Mouse (Mus musculus): ENCODE data around the gene H2al2a.

Gene H2al2a

DNA sequence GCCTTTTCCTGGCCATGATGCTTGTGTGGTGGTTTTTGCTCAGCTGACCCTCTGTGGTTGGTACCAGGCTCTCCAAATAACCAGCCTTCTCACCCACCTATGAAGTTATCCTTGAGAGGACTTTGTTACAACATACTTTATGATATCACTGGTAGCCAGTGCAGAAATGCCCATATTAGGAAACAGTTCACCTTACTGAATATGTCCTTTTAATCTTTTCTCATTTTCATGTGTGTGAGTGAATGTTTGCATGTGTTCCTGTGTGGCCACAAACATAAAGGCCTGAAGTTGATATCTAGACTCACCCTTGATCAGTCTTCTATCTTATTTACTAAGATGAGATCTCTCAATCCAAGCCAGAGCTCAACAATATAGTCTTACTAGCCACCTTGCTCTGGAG lies at the start of gene H2al2a:
TSS of gene H2al2a (minus strand) at position 101 of the 400 bp plus-strand sequence.
- no peak for DNase-seq

DNA sequence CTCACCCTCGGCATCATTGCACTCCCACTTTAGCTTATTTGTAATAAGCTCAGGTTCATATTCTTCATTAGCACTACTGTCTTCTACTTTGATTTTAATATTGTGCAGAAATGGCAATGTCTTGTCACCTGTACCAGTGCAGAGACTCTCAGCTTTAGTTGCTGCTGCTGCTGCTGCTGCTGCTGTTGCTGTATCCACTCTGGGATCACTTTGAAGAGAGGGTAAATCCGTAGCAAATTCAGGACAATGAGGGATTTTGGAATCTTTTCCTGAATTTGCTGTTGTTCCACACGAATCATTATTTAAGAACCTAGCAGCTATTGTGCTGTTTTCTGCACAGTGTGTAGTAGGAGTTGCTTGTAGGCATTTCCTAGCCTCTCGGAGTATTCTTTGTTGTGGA lies 49.4 kb upstream of the H2al2a start:
- DNase-seq: no peak

DNA sequence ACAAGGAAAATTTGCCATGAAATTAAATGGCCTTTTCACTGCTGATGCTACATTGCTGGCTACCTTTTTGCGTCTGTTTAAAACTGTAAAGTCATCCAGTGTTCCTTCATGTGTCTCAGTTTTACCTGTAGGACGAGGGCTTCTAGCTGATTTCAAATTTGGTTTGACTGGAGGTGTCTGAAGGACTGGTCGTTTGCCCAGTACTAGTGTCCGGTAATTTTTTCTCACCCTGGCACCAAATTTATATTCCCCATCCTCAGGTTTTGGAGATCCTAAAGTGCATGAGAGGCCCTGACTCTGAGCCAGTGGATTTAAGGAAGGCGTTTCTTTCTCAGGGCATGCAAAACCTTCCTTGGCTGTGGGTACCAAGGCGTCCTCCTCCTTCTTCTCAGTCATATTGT lies 49.0 kb upstream of the H2al2a start:
- DNase-seq: no peak

DNA sequence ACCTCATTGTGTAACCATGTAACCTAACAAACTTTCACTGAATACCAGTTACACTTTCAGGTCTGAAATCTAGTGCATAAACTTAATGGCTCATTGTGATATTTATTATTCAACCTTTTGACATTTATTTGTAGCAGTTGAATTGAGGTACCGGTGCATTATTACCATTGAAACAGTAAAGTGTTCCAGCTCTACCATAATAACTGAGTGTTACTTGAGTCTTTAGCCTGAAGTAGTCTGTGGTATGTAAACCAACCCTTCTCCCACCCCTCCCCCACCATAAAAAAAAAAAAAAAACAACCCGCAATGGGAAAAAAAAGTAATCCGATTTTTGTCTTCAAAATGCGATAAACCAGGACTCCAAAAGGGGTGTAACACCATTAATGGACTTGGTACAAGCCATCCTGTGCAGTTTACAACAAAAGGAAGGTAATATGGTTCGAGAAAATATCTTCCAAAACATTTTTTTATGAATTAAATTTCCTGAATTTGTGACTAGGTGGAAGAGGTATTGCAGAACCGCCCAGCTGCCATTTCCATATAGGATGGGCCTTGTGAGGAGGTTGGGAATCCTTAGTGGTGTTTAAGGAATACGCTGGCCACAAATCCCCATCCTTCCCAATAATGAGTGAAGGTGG lies 48.5 kb upstream of the H2al2a start:
- no peak for DNase-seq

DNA sequence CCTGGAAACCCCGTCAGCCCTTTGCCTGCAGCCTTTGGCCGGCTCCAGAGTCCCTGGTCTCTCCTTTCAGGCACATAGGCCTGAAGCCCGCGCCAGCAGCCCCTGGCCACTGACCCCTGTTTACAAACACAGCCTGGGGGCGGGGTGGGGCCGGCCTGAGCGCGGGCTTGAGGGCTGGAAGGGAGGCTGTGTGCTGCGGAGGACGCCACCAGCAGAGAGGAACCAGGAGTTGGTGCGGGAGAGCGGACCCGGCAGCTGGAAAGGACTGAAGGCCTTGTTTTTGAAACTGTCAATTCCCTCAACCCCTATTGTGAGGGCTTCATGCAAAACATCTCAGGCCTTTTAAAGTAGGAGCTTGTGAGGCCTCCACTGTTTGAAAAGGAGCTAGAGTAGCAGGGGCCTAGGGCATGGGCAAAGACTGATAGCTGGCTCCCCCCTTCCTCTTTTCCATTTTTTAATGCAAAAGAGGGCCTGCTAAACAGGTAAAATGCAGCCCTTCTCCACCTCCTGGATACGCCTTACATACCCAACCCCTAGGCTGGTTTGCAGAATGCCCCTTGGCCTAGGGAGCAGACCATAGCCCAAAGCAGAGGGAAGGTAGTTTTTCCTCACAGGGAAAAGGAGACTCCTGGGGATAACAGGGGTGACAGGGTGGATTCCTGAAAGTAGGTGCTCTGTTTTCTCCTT lies 44.6 kb upstream of the H2al2a start:
- DNase-seq: peak; percentile 55

DNA sequence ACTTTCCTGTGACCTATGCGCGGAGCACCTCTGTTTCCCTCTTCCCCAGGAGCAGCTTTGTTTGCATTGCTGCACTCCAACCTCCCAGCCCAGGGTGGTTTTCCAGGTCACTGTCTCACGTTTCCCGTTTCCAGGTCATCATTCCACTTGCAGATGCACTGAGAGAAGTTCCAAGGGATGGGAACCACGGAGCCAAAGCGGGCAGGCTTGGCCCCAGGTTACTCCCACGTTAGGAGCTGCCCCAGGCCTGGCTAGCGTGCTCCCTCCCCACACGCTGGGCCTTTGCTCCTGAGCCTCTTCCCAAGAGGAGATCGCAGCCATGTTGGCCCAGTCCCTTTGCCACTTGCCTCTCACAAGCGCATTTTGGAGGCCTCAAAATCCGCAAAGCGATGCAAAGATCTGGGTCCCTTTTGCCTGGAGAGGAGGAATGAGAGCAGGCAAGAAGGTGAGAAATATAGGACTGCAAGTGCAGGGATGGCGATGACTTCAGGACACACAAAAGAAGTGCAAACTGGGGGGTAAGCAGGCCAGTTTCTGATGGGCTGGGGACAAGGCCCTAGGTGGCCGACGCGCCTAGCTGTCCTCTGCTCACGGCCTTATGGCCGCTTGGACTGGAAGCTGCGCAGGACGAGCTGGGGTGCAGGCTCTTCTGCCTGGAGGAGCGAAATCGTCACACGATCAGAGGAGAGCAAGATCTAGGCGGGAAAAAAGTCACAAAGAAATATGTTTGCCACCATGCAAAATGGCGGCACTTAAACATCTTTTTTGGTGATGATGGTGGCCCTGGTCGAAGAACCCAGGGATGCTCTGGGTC lies 43.8 kb upstream of the H2al2a start:
- no peak for DNase-seq

DNA sequence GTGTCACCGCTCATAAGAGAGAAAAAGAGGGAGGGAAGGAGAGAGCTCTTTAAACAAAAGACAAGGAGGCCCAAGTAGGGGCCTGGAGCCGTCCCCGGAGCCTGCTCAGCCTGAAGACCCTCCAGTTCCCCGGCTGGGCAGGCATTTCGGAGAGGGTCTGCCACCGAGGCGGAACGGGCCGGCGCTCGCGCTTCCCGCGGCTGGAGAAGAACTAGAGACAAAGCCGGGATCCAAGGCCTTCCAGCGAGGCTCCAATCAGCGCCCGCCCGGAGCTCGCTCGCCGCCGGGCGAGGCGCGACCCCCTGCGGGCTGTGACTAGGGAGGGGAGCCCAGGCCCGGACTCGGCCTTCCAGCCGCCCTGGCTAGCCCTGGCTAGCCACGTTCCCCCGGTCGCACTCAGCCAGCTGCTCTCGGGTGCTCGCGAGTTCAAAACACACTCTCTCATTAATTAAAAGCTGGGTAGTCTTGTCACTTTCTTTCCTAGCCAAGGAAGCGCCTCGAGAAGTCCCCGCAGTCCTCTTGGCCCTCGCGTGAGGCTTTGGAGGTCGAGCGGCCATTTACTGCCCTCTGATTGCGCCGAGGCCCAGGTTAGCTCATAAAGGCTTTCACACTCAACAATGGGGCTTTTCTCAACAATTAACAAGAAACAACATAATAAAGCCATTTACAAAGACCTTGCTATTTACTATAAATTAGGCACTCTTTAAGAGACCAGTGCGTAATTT lies 43.0 kb upstream of the H2al2a start:
- peak; percentile 60 for DNase-seq

DNA sequence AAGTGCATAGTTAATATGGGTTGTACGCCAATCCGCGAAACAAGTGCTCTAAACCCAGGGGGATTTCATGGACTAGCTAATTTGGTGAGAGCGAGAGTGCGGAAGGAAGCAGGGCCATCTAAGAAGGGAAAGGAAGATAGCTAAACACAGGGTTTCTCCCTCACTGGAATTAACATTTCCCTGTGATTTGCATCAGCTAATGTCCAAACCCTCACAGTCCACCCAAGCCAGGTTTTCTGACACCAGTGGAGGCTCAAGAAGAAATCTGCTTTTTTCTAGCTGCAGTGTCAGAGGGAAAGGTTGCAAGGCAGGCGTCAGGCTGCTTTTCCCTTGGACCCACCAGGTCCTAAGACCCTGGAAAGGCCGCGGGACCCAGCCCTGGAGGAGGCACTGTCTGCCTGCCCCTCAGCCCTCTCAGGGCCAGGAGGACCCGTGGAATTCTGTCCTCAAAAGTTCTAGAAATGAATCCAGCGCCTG lies 42.2 kb upstream of the H2al2a start:
- DNase-seq: no peak

DNA sequence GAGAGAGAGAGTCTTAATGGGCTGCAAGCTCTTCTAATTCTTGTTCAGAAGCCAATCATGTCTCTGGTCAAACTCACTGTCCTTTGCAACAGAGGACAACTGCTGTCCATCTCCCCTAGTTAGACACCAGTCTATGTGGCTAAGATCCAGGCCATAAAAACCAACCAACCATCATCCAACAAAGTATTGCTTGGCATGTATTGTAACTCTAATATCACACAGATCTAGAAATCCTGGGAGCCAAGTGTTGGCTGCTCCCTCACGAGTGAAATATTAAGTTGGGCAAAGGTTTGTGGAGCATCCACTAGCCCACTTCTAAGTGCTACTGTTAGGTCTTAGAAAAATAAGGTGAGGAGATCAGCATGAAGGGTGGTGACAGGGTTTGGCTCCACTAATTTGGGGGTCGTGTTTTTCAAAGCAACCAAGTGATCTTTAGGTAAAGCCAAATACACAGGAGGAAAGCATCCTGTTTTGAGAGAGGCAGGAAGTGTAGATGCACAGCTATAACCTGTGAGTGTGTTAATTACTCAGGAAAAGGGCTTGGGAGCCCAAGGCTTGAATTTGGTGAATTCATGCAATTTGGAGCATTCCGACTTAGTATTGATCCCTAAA lies 41.5 kb upstream of the H2al2a start:
- DNase-seq: no peak

DNA sequence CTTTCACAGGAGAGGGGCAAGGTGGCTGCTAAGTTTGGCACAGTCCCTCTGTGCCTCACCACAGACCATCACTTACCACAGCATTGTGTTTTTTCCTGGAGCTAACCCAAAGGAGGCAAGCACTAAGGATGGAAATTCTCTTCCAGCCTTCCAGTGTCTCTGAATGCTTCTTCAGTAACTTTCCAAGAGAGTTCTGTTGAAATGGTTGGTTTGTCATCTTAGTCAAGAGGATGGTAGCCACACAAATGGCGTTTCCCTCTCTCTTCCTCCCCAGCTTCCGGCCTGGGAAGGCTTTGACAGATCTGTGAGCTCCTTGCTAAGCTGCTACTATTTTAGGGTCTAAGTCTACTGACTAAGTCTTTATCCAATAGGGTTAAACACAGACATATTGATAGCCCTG lies 40.7 kb upstream of the H2al2a start, which contains the start of gene A930004D18Rik:
TSS of gene A930004D18Rik (minus strand) at position 247 of the 400 bp plus-strand sequence.
- no peak for DNase-seq

DNA sequence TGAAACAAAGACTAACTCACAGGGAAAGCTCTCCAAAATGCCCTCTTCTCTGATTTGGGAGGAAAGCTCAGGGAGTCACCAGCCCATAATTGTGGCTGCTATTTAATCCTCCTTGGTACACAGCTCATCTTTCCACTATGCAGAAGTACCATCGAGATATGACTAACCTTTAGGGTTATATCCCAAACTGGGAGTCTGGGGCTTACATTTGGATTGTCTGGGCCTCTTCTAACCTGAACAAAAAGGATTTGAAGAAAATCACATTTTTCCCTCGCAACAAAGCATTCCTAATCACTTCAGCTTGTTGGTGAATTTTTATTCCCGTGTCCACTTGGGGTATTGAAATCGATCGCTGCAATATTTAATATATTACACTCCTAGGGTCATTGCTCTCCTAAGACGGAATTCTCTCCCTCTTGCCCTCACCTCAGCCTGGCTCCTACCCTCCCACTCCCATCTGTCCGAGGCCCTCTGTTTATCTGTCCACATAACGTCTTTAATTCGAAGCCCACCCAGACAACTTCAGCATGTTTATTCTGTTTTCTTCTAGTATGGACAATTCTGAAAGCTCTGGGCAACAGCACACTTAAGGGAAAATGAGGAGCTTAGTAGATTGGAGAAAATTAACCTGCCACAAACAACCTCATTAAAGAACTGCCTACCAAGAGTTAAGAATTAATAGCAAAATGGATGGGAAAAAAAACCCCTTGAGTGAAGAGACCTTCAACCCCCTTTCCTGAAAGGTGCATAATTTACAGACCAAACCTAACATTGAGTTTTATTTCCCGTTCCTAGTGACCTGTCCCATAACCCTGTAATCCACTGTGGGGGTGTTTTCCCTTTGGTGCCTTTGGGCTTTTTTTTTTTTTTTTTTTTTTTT lies 37.9 kb upstream of the H2al2a start:
- DNase-seq: no peak

DNA sequence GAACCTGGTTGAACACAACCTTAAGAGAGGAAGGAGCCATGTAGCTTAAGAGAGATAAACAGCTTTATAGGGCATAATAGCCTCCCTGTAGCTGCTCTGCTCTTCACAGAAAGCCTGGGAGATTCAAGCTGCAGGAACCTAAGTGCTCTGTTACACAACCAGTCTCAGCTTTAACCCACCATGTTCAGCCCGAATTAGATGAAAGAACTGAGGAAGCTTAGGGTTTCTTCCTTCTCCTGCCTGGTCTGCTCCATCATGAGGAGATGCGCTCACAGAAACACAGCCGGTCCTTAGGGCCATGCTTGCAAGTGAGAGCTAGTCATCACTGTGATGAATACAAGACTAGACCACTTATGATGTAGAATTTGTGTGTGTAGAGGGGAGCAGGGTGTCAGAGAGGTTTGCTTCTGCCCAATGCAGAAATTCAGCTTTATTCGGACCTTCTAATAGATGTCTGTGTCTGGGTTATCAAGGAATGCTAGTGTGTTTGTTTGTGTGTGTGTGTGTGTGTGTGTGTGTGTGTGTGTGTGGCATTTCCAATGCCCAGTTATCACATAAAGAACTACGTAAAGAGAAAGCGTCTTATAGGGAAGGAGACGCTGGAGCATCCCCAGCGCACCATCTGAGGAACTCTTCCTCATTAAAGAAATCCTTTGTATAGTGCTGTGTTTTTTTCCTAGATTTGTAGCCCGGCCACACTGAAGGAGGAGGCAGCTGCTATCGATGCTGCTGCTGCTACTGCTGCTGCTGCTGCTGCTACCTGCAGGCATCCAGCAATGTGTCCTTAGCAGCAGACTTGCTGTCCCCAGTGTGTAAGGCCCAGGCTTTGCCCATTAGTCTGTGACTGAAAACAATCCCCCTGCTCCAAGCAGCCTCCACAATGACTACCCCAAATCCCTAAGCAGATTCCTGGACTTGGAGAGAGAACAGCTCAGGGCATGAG lies 36.7 kb upstream of the H2al2a start:
- DNase-seq: no peak

DNA sequence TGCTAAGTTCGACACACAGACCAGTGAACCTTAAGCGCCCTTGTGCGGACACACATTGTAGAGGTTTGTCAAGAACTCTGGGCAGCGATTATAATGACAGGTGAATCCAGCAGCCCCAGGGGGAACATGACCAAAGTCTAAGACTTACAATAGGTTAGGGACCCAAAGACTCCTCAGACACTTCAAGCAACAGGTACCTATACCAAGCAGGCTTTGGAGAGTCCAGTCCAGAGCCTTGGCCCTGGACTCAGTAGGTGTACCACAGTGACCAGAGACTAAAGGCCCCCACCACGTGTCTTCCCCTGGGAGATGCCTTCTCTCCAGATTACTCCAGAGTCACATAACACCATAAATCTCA lies 35.8 kb upstream of the H2al2a start:
- DNase-seq: no peak

DNA sequence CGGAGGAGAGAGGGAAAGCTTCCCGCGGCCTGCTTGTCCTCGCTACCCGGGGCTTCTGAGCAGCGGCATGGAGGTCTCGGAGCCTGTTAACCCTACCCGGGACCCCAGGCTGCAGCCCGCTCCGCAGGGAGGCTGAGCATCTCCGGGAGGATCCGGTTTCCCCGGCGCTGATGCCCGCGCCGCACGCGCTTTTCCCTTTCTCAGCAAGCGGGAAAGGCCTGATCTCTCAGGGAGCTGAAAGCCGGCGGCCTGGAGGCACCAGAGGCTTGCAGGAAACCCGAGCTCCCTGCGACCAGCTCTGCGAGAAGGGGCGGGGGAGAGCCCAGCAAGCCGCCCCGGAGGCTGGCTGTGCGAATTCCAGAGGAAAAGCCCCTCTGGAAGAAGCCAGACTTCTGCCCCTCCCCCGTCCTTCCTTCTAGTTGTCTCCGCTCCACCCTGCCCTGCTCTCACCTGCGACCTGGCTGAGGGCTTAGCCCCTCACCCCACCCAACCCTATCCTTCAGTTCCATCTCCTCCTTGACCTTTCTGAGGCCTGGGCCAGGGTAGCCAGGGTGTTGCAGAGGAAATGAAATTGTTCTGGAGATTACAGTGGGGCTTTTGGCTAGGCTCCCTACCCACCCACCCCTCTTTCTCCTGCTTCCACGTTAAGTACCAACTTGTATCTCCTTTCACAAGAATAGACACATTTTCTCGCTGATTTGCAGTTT lies 35.2 kb upstream of the H2al2a start:
- DNase-seq: peak; percentile 65

DNA sequence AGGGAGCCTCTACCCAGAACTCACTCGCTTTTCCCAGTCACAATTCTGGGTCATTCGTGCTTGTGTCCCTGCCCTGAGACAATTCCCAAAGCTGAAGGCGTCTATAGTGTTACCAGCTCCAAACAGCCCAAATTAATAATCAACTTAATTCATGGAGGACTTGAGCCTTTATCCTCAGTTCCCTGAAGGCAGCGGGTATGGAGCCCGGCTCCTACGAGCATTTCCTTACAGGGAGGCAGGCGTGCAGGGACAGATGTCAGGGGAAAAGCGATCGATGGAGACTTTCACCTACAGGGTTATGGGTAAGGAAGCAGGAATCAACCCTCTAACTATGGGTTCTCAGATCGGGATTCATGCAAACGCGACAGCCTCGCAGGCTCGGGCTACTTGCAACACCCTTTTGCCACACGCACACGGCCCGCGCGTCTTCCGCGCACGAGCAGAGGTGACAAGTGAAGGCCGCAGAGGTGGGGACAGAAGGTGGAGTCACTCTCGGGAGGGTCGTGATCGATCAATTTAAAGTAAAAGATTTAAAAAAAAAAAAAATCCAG lies 34.6 kb upstream of the H2al2a start:
- peak; percentile 51 for DNase-seq

DNA sequence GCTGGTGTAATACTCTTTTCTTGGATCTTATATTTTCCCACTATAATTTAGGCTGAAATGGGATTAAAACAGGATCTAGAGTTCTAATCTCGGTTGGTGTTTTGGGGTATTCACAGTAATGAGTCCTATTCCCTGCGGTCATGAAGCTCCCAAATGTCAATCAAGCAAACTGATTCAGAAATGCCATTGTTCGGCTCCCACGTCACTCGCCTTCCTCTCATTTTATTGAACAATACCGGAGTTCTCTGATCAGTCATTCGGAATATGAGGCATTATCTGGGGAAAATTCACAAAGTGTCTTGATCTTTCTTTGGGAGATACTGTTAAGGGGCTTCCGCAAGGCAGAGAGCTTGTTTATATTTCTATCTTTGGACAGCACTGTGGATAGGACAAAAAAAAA lies 33.8 kb upstream of the H2al2a start:
- no peak for DNase-seq

DNA sequence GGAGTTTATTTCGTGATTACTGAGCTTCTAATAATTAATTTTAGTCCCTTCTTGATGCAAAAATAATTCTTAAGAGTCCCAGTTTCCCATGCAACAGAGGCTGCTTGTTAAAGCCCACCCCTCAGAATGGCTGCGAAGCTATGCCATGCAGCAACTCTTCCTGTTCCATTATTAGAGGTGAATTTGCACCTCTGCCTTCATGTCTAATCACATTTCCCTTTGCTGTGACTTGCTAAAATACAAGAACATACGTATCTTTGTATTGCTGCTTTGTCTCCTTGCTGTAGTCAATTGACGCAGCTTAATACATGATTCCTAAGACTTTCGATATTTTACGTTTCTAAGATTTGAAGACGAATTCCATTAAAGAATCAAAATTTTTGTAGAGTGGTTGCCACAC lies 32.9 kb upstream of the H2al2a start:
- no peak for DNase-seq

DNA sequence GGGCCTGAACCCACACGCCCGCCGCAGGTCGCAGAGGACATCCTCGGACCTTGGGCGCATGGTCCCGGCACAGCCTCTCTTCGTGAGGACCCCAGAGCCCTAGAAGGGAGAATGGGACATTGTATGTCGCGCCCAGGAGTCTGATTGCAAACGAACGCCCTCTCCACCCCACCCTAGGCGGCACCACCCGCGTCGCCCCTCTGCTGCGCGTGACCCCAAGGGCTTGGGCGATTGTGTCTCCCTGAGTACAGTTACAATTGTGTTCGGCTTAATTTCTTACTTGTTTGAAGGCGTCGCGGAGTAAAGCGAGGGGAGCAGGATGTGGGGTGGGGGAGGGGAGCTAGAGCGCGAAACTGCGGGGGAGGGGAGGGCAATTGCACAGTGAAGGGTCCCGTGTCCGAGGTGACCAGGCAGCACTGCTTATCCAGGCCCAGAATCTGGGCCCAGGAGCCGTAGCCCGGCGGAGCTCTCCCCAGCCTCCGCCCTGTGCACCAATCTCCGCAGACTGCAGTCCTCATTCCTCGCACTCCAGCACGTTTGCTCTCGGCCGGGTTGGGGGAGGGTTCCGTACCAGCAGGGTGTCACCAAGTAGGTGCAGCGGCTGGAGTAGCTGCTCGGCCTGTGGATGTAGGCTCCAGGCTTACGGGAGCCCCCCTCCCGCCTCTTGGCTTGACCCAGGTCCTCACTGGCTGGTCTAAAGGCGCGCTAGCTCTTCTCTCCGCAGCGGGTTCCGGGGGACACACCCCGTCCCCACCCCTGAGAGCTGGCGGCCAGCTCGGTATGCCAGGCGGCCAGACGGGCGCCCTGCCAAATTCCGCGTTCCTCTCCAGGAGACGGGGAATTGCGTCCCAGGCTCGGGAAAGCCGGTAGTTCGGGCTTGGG lies 31.6 kb upstream of the H2al2a start:
- DNase-seq: peak; percentile 84

All from right cerebral cortex, postnatal 4 days (tissue).